Mouse (Mus musculus) bone marrow macrophage, adult 2 months (primary cell): ENCODE results near the gene Sorcs1.

Experiments used
- CTCF ChIP-seq: IDR thresholded peaks from 2 replicates; pipeline ENCODE4 v1.5.1; 2012; ENCODE audit warnings: low read depth, mild to moderate bottlenecking, low read length, moderate library complexity
- POLR2A ChIP-seq: IDR thresholded peaks from 2 replicates; pipeline ENCODE4 v1.6.1; 2012; ENCODE audit warnings: mild to moderate bottlenecking, low read depth, low read length, borderline replicate concordance

DNA sequence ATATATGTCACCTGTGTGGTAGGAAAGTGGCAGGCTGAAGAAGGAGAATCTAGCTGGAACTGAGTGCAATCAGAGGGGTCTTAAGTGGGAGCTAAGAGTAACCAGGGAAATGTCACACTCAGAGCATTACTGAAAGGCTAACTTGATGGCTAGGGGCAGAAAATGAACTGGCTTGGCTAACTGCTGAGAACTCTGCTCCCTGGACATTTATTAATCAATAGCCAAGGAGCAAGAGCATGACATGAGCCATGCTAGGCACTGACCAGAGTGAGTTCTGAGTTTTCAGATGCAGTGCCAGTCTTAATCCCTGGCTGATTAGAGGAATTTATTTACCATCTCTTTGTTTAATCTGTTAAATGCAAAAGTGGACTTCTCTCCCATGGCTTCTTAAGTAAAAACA is 95.5 kb downstream of the Sorcs1 start:
- TF ChIP-seq CTCF (no peak), POLR2A (no peak)
